Mouse (Mus musculus): ENCODE results near the gene Shisa6. TPM values are rescaled to one million over a fixed set of nuclear protein-coding genes. Genes with fewer than 3 reads are reported as not detected.

Gene Shisa6
- 10.2 and 10.6 TPM in 2 replicates for polyA plus RNA-seq (2012; rRNA removed)

- DNase-seq (ENCODE audit: extremely low spot score in 1 of 2, low spot score in 1 of 2) = no peak
These were observed at the start of gene Shisa6 for GRCm38 (mm10) chr11:66525371-66526045. TSS of gene Shisa6 (minus strand) at chr11:66525964.

- no peak for DNase-seq (ENCODE audit: extremely low spot score in 1 of 2, low spot score in 1 of 2)
These were observed 48.1 kb upstream of the Shisa6 start for GRCm38 (mm10) chr11:66573888-66574287.

- DNase-seq (ENCODE audit: extremely low spot score in 1 of 2, low spot score in 1 of 2) = no peak
These were observed 43.3 kb upstream of the Shisa6 start for GRCm38 (mm10) chr11:66569045-66569444.

- no peak for DNase-seq (ENCODE audit: extremely low spot score in 1 of 2, low spot score in 1 of 2)
These were observed 42.6 kb upstream of the Shisa6 start for GRCm38 (mm10) chr11:66568386-66568791.

GRCm38 (mm10) chr11:66567382-66567781, 41.6 kb upstream of the Shisa6 start:
- DNase-seq (ENCODE audit: extremely low spot score in 1 of 2, low spot score in 1 of 2) = no peak

- no peak for DNase-seq (ENCODE audit: extremely low spot score in 1 of 2, low spot score in 1 of 2)
These were observed 36.5 kb upstream of the Shisa6 start for GRCm38 (mm10) chr11:66562274-66562673.

- DNase-seq (ENCODE audit: extremely low spot score in 1 of 2, low spot score in 1 of 2) = no peak
These were observed 12.1 kb upstream of the Shisa6 start for GRCm38 (mm10) chr11:66537820-66538219.

GRCm38 (mm10) chr11:66535866-66536265, 10.1 kb upstream of the Shisa6 start:
- DNase-seq (ENCODE audit: extremely low spot score in 1 of 2, low spot score in 1 of 2) = no peak

- DNase-seq (ENCODE audit: extremely low spot score in 1 of 2, low spot score in 1 of 2) = no peak
These were observed 9.4 kb upstream of the Shisa6 start for GRCm38 (mm10) chr11:66535156-66535555.

- DNase-seq (ENCODE audit: extremely low spot score in 1 of 2, low spot score in 1 of 2) = no peak
These were observed 8.5 kb upstream of the Shisa6 start for GRCm38 (mm10) chr11:66534291-66534690.

- DNase-seq (ENCODE audit: extremely low spot score in 1 of 2, low spot score in 1 of 2) = no peak
These were observed 2.4 kb upstream of the Shisa6 start for GRCm38 (mm10) chr11:66528146-66528545.

GRCm38 (mm10) chr11:66527343-66527742, 1.6 kb upstream of the Shisa6 start:
- DNase-seq (ENCODE audit: extremely low spot score in 1 of 2, low spot score in 1 of 2) = no peak

GRCm38 (mm10) chr11:66526981-66527320, 1.2 kb upstream of the Shisa6 start:
- DNase-seq (ENCODE audit: extremely low spot score in 1 of 2, low spot score in 1 of 2) = no peak

GRCm38 (mm10) chr11:66526046-66526980, 549 bp upstream of the Shisa6 start:
- peak in 1 of 2 experiments; percentile 46 for DNase-seq (ENCODE audit: extremely low spot score in 1 of 2, low spot score in 1 of 2)

GRCm38 (mm10) chr11:66524251-66524650, 1.5 kb downstream of the Shisa6 start:
- DNase-seq (ENCODE audit: extremely low spot score in 1 of 2, low spot score in 1 of 2) = no peak

- DNase-seq (ENCODE audit: extremely low spot score in 1 of 2, low spot score in 1 of 2) = no peak
These were observed 3.4 kb downstream of the Shisa6 start for GRCm38 (mm10) chr11:66522376-66522775.

GRCm38 (mm10) chr11:66519386-66519785, 6.4 kb downstream of the Shisa6 start:
- DNase-seq (ENCODE audit: extremely low spot score in 1 of 2, low spot score in 1 of 2) = no peak

- DNase-seq (ENCODE audit: extremely low spot score in 1 of 2, low spot score in 1 of 2) = no peak
These were observed 11.4 kb downstream of the Shisa6 start for GRCm38 (mm10) chr11:66514346-66514745.

- DNase-seq (ENCODE audit: extremely low spot score in 1 of 2, low spot score in 1 of 2) = no peak
These were observed 24.8 kb downstream of the Shisa6 start for GRCm38 (mm10) chr11:66500951-66501350.

GRCm38 (mm10) chr11:66498857-66499445, 26.8 kb downstream of the Shisa6 start:
- no peak for DNase-seq (ENCODE audit: extremely low spot score in 1 of 2, low spot score in 1 of 2)

GRCm38 (mm10) chr11:66496235-66496634, 29.5 kb downstream of the Shisa6 start:
- DNase-seq (ENCODE audit: extremely low spot score in 1 of 2, low spot score in 1 of 2) = no peak

Data from frontal cortex, adult 2 months (tissue).